Mouse (Mus musculus) forebrain, postnatal 0 days (tissue): ENCODE results near the gene Eef1a2. TPM values are rescaled to one million over a fixed set of nuclear protein-coding genes. Genes with fewer than 3 reads are reported as not detected.

Experiments used
- ATAC-seq: fragments of 200-750 bp; cut with Nextera tagmentation; 2 replicates; pipeline ENCODE4 v1.8.0; 2017; ENCODE audit warnings: mild to moderate bottlenecking, moderate library complexity
- DNase-seq: peaks from one replicate; pipeline ENCODE4 v3.0.0-alpha.2; 2015
- H3K27ac ChIP-seq: fragments of 300-500 bp; sonication (generic); 2 replicates; pipeline ENCODE4 v1.5.1; 2014; ENCODE audit warnings: low read depth, mild to moderate bottlenecking, antibody characterized with exemption, low read length, moderate library complexity, mixed read lengths
- H3K27me3 ChIP-seq: fragments of 300-500 bp; sonication (generic); 2 replicates; pipeline ENCODE4 v1.6.1; 2014; ENCODE audit warnings: mild to moderate bottlenecking, low read length, mixed read lengths; ENCODE audit not compliant: insufficient read depth
- H3K36me3 ChIP-seq: fragments of 300-500 bp; sonication (generic); 2 replicates; pipeline ENCODE4 v1.6.1; 2014; ENCODE audit warnings: mild to moderate bottlenecking, moderate library complexity; ENCODE audit not compliant: insufficient read depth
- H3K4me1 ChIP-seq: fragments of 300-500 bp; sonication (generic); 2 replicates; pipeline ENCODE4 v1.6.1; 2014; ENCODE audit warnings: antibody characterized with exemption; ENCODE audit not compliant: insufficient read depth
- H3K4me2 ChIP-seq: fragments of 300-500 bp; sonication (generic); 2 replicates; pipeline ENCODE4 v1.6.1; 2014; ENCODE audit warnings: low read depth, mild to moderate bottlenecking, moderate library complexity
- H3K4me3 ChIP-seq: fragments of 300-500 bp; sonication (generic); 2 replicates; pipeline ENCODE4 v1.5.1; 2014; ENCODE audit warnings: low read depth, low read length, mixed read lengths
- H3K9ac ChIP-seq: fragments of 300-500 bp; sonication (generic); 2 replicates; pipeline ENCODE4 v1.6.1; 2014; ENCODE audit warnings: mild to moderate bottlenecking
- H3K9me3 ChIP-seq: fragments of 300-500 bp; sonication (generic); 2 replicates; pipeline ENCODE4 v1.6.1; 2016; ENCODE audit warnings: low read length
- CTCF ChIP-seq: sonication (generic); IDR thresholded peaks from 2 replicates; pipeline ENCODE4 v1.5.1; 2016; ENCODE audit warnings: antibody characterized with exemption, control low read depth, low read depth
- WGBS: fragments of 180-500 bp; shearing (Covaris S2); extraction: QIAGEN DNeasy Blood & Tissue Kit; methylation state at CpG from one replicate; pipeline ENCODE4 v1.1.7; 2014; 5-methylcytosine and 5-hydroxymethylcytosine counted together
- polyA plus RNA-seq: library from polyadenylated mRNA; unstranded; fragments of >200 nt; fragmentation: Nextera tagmentation; extraction: Ambion mirVana; gene quantifications from 2 replicates; pipeline ENCODE4 v1.2.1, GENCODE M21; 2015
- total RNA-seq: library from RNA; depleted of rRNA; stranded (reverse); fragments of >200 nt; gene quantifications from 2 replicates; pipeline ENCODE4 v1.2.3, GENCODE M21; 2014; rRNA removed

Eef1a2 gene
- total RNA-seq (215 and 218 TPM in 2 replicates), polyA plus RNA-seq (12.8 and 17.5 TPM in 2 replicates)

- H3K4me1 ChIP-seq: peaks cover 48% of the 10 kb centered on the region
- 3% methylated on average over 55 of the region's 55 CpGs for WGBS
- H3K36me3 ChIP-seq: peaks cover 7% of the 10 kb centered on the region
- TF ChIP-seq CTCF: peak; percentile 76
- peak within 1 kb of the TSS; percentile 51 for H3K4me3 ChIP-seq
- ATAC-seq (peak; percentile 80), DNase-seq (peak; percentile 87)
- H3K27ac ChIP-seq: peak within 1 kb of the TSS; percentile 83
- peak within 1 kb of the TSS; percentile 81 for H3K4me2 ChIP-seq
- no peaks in the 10 kb centered on the region for H3K9me3 ChIP-seq
- H3K9ac ChIP-seq: peak within 1 kb of the TSS; percentile 76
- no peaks in the 10 kb centered on the region for H3K27me3 ChIP-seq
These were observed at the start of gene Eef1a2 for GRCm38 (mm10) chr2:181156248-181157121. Eef1a2 (minus strand) TSS chr2:181157014.

- H3K36me3 ChIP-seq: no peaks in the 10 kb centered on the region
- no peak overlapping the region for H3K9ac ChIP-seq
- no peak overlapping the region for H3K4me3 ChIP-seq
- ATAC-seq: no peak
- 83% methylated on average over 9 of the region's 9 CpGs for WGBS
- no peak overlapping the region for H3K4me2 ChIP-seq
- H3K4me1 ChIP-seq: no peaks in the 10 kb centered on the region
- no peak for TF ChIP-seq CTCF
- no peaks in the 10 kb centered on the region for H3K9me3 ChIP-seq
- DNase-seq: no peak
- H3K27me3 ChIP-seq: no peaks in the 10 kb centered on the region
- no peak overlapping the region for H3K27ac ChIP-seq
These were observed 49.3 kb upstream of the Eef1a2 start for GRCm38 (mm10) chr2:181206118-181206517.

GRCm38 (mm10) chr2:181205678-181206077, 48.9 kb upstream of the Eef1a2 start:
- no peaks in the 10 kb centered on the region for H3K9me3 ChIP-seq
- no peak overlapping the region for H3K9ac ChIP-seq
- H3K36me3 ChIP-seq: no peaks in the 10 kb centered on the region
- H3K27me3 ChIP-seq: no peaks in the 10 kb centered on the region
- DNase-seq (no peak), ATAC-seq (no peak)
- H3K4me1 ChIP-seq: no peaks in the 10 kb centered on the region
- 82% methylated on average over 5 of the region's 5 CpGs for WGBS
- no peak overlapping the region for H3K4me3 ChIP-seq
- no peak overlapping the region for H3K4me2 ChIP-seq
- TF ChIP-seq CTCF: no peak
- H3K27ac ChIP-seq: no peak overlapping the region

GRCm38 (mm10) chr2:181202886-181203285, 46.1 kb upstream of the Eef1a2 start:
- no peaks in the 10 kb centered on the region for H3K36me3 ChIP-seq
- H3K4me1 ChIP-seq: no peaks in the 10 kb centered on the region
- no peak overlapping the region for H3K4me2 ChIP-seq
- 81% methylated on average over 6 of the region's 6 CpGs for WGBS
- no peak overlapping the region for H3K27ac ChIP-seq
- no peak overlapping the region for H3K4me3 ChIP-seq
- no peaks in the 10 kb centered on the region for H3K9me3 ChIP-seq
- no peak for DNase-seq
- no peak for ATAC-seq
- TF ChIP-seq CTCF: no peak
- H3K9ac ChIP-seq: no peak overlapping the region
- no peaks in the 10 kb centered on the region for H3K27me3 ChIP-seq

- H3K4me2 ChIP-seq: no peak within 1 kb of the TSS
- no peak within 1 kb of the TSS for H3K4me3 ChIP-seq
- no peak for ATAC-seq
- no peaks in the 10 kb centered on the region for H3K36me3 ChIP-seq
- H3K27ac ChIP-seq: no peak within 1 kb of the TSS
- no peaks in the 10 kb centered on the region for H3K27me3 ChIP-seq
- H3K9me3 ChIP-seq: no peaks in the 10 kb centered on the region
- no peak for TF ChIP-seq CTCF
- DNase-seq: no peak
- no peak within 1 kb of the TSS for H3K9ac ChIP-seq
- H3K4me1 ChIP-seq: no peaks in the 10 kb centered on the region
- 90% methylated on average over 3 of the region's 3 CpGs for WGBS
These were observed 45.6 kb upstream of the Eef1a2 start, which contains the start of gene Ptk6 for GRCm38 (mm10) chr2:181202422-181202821. Ptk6 (minus strand) TSS chr2:181202789.

GRCm38 (mm10) chr2:181201606-181202005, 44.8 kb upstream of the Eef1a2 start:
- Histone ChIP-seq H3K4me1 (no peaks in the 10 kb centered on the region), H3K27me3 (no peaks in the 10 kb centered on the region), H3K36me3 (no peaks in the 10 kb centered on the region), H3K4me3 (no peak overlapping the region), H3K9ac (no peak overlapping the region), H3K27ac (no peak overlapping the region), H3K9me3 (no peaks in the 10 kb centered on the region), H3K4me2 (no peak overlapping the region)
- no peak for TF ChIP-seq CTCF
- WGBS: 75% methylated on average over 3 of the region's 3 CpGs
- no peak for DNase-seq
- ATAC-seq: no peak

GRCm38 (mm10) chr2:181196628-181197300, 40.0 kb upstream of the Eef1a2 start:
- Histone ChIP-seq H3K4me2 (no peak overlapping the region), H3K9ac (no peak overlapping the region), H3K9me3 (no peaks in the 10 kb centered on the region), H3K27ac (no peak overlapping the region), H3K36me3 (no peaks in the 10 kb centered on the region), H3K4me3 (no peak overlapping the region), H3K27me3 (no peaks in the 10 kb centered on the region), H3K4me1 (no peaks in the 10 kb centered on the region)
- ATAC-seq (no peak), DNase-seq (no peak)
- TF ChIP-seq CTCF: no peak
- WGBS: 86% methylated on average over 4 of the region's 4 CpGs
